Comparison of ENCODE assay signal across 8 mouse cellular contexts in the genomic region with DNA sequence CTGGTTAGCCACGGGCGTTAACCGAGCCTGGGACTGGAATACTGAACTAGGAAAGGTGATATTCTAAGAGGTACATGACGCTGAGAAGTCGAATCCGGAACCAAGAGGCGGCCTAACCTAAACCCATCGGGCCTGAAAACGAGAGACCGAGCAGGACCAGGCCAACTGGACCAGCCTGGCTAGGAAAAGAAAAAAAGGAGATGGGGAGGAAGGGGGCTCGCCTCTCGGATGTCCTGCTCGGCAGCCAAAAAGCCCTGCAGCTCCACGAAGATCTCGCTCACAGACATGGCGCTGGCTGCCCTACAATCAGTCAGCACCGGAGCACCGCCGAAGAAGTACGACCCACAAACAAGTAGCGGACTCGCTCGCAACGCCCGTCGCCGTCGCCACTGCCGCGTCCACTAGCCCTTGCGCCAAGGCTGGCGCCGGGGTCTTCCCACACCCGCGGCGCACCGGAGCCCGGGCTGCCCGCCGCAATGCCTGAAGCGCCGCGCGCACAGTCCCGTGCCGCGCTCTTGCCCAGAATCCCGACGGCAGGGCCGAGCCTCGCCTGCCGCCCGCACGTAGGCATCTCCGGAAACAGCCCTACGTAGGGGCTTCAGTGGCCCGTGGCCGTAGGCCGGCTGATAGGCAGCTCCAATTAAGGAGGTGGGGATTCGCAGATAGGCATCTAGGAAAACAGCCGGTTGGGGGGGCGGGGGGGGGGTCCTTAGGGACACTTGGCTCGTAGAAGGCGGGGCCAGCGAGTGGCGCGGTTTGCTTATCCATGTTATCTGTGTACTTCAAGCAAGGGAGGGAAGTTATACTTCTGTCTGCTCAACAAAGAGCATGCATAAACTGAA. TPM values are rescaled to one million over a fixed set of nuclear protein-coding genes. Genes with fewer than 3 reads are reported as not detected.
DNase-seq lines count a peak whose midpoint lies in the region; ATAC-seq lines count a peak whose summit lies in the region.

No protein-coding gene starts in this region.

- no peaks in the 10 kb centered on the region for H3K9me3 ChIP-seq in hindbrain, embryonic 12.5 days (replicated peaks)

- peak; percentile 90 for DNase-seq in MN1 (ENCODE audit: low spot score)
- DNase-seq in cerebellum, adult 9-10 months = peak; percentile 89
- DNase-seq in frontal cortex, adult 2 months (ENCODE audit: extremely low spot score in 1 of 2, low spot score in 1 of 2) = peak; percentile 49 to 84
- DNase-seq in layer of hippocampus, postnatal 14 days (ENCODE audit: low spot score in 2 of 2) = peak; percentile 85 to 95
- peak; percentile 84 for DNase-seq in lung, postnatal 14 days
- peak; percentile 78 for DNase-seq in retina, adult 2 months (ENCODE audit: low read depth, low spot score)
- DNase-seq in thymus, postnatal 36 days = peak; percentile 81 to 82

- peak overlapping the region; percentile 92 for H3K27ac ChIP-seq in hindbrain, embryonic 12.5 days

- ATAC-seq in hindbrain, embryonic 12.5 days (ENCODE audit: low FRiP score) = peak; percentile 100

- peaks cover 14% of the 10 kb centered on the region for H3K36me3 ChIP-seq in hindbrain, embryonic 12.5 days

- H3K4me3 ChIP-seq in hindbrain, embryonic 12.5 days = peak overlapping the region; percentile 76

- H3K4me1 ChIP-seq in hindbrain, embryonic 12.5 days = peaks cover 8% of the 10 kb centered on the region

- H3K27me3 ChIP-seq in hindbrain, embryonic 12.5 days = no peaks in the 10 kb centered on the region

- whole genome bisulfite sequencing in hindbrain, embryonic 12.5 days = under 1% methylated on average over 67 of the region's 67 CpGs

- peak overlapping the region; percentile 77 for H3K4me2 ChIP-seq in hindbrain, embryonic 12.5 days (replicated peaks)

- peak overlapping the region; percentile 86 for H3K9ac ChIP-seq in hindbrain, embryonic 12.5 days

RNA-seq across cellular contexts. Expression of a gene that starts 0.5 kb away (rescaled TPM):
- polyA plus RNA-seq in frontal cortex, adult 2 months (2012; rRNA removed) = 78.2 and 85.2 TPM in 2 replicates
- 403 and 430 TPM in 2 replicates for polyA plus RNA-seq in hindbrain, embryonic 12.5 days (2016; fragmentation: Nextera tagmentation; extraction: Ambion mirVana)
- total RNA-seq in layer of hippocampus, postnatal 14 days (2021) = 100 to 1,000 TPM; 108 to 113 TPM

RNA-seq across cellular contexts. Expression of a gene that starts 10.6 kb away (rescaled TPM):
- 24.3 and 24.8 TPM in 2 replicates for polyA plus RNA-seq in frontal cortex, adult 2 months (2012; rRNA removed)
- 73.2 and 75.6 TPM in 2 replicates for polyA plus RNA-seq in hindbrain, embryonic 12.5 days (2016; fragmentation: Nextera tagmentation; extraction: Ambion mirVana)
- 10 to 100 TPM; 27.1 to 28.5 TPM for total RNA-seq in layer of hippocampus, postnatal 14 days (2021)

Comparison
In these comparisons a context has a peak if more than half of its experiments do, and no peak if none do; other contexts are left out.
1. Peak in every context shown above with its lines: DNase-seq, ATAC-seq, H3K4me3 ChIP-seq and H3K27ac ChIP-seq.